Mouse (Mus musculus) cerebellum, adult 2 months (tissue): ENCODE results near the gene Fblim1.

Source experiments
- CTCF ChIP-seq: fragments of 200-500 bp; IDR thresholded peaks from 2 replicates; pipeline ENCODE4 v1.5.1; 2011; ENCODE audit warnings: low read depth, mild to moderate bottlenecking, control low read depth, low read length, moderate library complexity, borderline replicate concordance; ENCODE audit not compliant: insufficient read depth
- POLR2A ChIP-seq: fragments of 200-500 bp; IDR thresholded peaks from 2 replicates; pipeline ENCODE4 v1.6.1; 2011; ENCODE audit warnings: low read length, control low read depth, borderline replicate concordance; ENCODE audit not compliant: insufficient read depth

DNA sequence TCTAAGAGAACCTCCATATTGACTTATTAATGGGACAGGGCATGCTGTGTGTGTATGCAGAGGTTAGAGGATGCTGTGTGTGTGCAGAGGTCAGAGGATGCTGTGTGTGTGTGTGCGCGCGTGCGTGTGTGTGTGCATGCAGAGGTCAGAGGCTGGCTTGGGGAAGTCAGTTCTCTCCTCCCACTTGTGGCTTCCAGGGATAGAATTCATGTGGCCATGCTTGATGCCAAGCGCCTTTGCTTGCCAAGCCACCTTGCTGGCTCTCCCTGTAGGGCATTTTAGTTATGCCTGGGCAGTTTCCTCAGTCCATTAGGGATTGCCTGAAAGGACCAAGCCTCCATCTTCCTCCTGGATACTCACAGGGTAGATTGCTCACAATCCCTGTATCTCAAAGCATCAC lies 30.8 kb upstream of the Fblim1 start:
- TF ChIP-seq CTCF, result no peak
- TF ChIP-seq POLR2A, result no peak
